Mouse (Mus musculus) heart, embryonic 15.5 days (tissue): ENCODE measurements at regions not wholly inside any gene's neighbourhood (a gene's known extent, or its start where the extent isn't known, plus 50 kb on each side); places are given as distances from the start of the nearest gene placed in this dataset.

Experiments
- ATAC-seq: fragments of 200-750 bp; cut with Nextera tagmentation; replicated peaks from 2 replicates; pipeline ENCODE4 v1.8.0; 2017; ENCODE audit warnings: low read depth, moderate TSS enrichment; ENCODE audit not compliant: insufficient number of reproducible peaks, insufficient read depth, low FRiP score
- H3K27ac ChIP-seq: fragments of 300-500 bp; sonication (generic); 2 replicates; pipeline ENCODE4 v1.5.1; 2015; ENCODE audit warnings: mild to moderate bottlenecking, inconsistent platforms
- H3K27me3 ChIP-seq: fragments of 300-500 bp; sonication (generic); 2 replicates; pipeline ENCODE4 v1.6.1; 2015; ENCODE audit warnings: inconsistent platforms
- H3K36me3 ChIP-seq: fragments of 300-500 bp; sonication (generic); 2 replicates; pipeline ENCODE4 v1.6.1; 2015; ENCODE audit warnings: mild to moderate bottlenecking, inconsistent platforms
- H3K4me1 ChIP-seq: fragments of 300-500 bp; sonication (generic); replicated peaks from 2 replicates; pipeline ENCODE4 v1.6.1; 2015; ENCODE audit warnings: inconsistent platforms
- H3K4me2 ChIP-seq: fragments of 300-500 bp; sonication (generic); 2 replicates; pipeline ENCODE4 v1.6.1; 2015; ENCODE audit warnings: inconsistent platforms, mild to moderate bottlenecking, moderate library complexity
- H3K4me3 ChIP-seq: fragments of 300-500 bp; sonication (generic); 2 replicates; pipeline ENCODE4 v1.5.1; 2015; ENCODE audit warnings: mild to moderate bottlenecking, inconsistent platforms
- H3K9ac ChIP-seq: fragments of 300-500 bp; sonication (generic); 2 replicates; pipeline ENCODE4 v1.6.1; 2015; ENCODE audit warnings: mild to moderate bottlenecking, inconsistent platforms
- H3K9me3 ChIP-seq: fragments of 300-500 bp; sonication (generic); replicated peaks from 2 replicates; pipeline ENCODE4 v1.6.1; 2016; ENCODE audit warnings: inconsistent platforms
- WGBS: fragments of 180-500 bp; shearing (Covaris S2); methylation state at CpG from one replicate; pipeline ENCODE4 v1.1.7; 2015; ENCODE audit warnings: mixed read lengths; 5-methylcytosine and 5-hydroxymethylcytosine counted together

GRCm38 (mm10) chr11:17694145-17694544, 259.5 kb downstream of the Etaa1 start:
- no peak for ATAC-seq
- Histone ChIP-seq H3K4me1 (no peaks in the 10 kb centered on the region), H3K27me3 (no peaks in the 10 kb centered on the region), H3K36me3 (no peaks in the 10 kb centered on the region), H3K4me3 (no peak overlapping the region), H3K4me2 (no peak overlapping the region), H3K9me3 (no peaks in the 10 kb centered on the region), H3K27ac (no peak overlapping the region), H3K9ac (no peak overlapping the region)
- 54% methylated on average over 2 of the region's 2 CpGs for WGBS

GRCm38 (mm10) chr11:17708769-17709168, 244.9 kb downstream of the Etaa1 start:
- Histone ChIP-seq H3K9me3 (no peaks in the 10 kb centered on the region), H3K9ac (no peak overlapping the region), H3K4me2 (no peak overlapping the region), H3K4me1 (no peaks in the 10 kb centered on the region), H3K4me3 (no peak overlapping the region), H3K27ac (no peak overlapping the region), H3K36me3 (no peaks in the 10 kb centered on the region), H3K27me3 (no peaks in the 10 kb centered on the region)
- no peak for ATAC-seq

GRCm38 (mm10) chr11:17722051-17722450, 231.6 kb downstream of the Etaa1 start:
- Histone ChIP-seq H3K27ac (no peak overlapping the region), H3K9me3 (no peaks in the 10 kb centered on the region), H3K4me3 (no peak overlapping the region), H3K4me2 (no peak overlapping the region), H3K36me3 (no peaks in the 10 kb centered on the region), H3K27me3 (no peaks in the 10 kb centered on the region), H3K4me1 (no peaks in the 10 kb centered on the region), H3K9ac (no peak overlapping the region)
- no peak for ATAC-seq
- WGBS = 82% methylated on average over 1 of the region's 1 CpGs

GRCm38 (mm10) chr11:17727258-17728034, 226.2 kb downstream of the Etaa1 start:
- H3K27me3 ChIP-seq = no peaks in the 10 kb centered on the region
- 0 out of 2 replicates have a peak, but pooled peaks have one; percentile 27 for ATAC-seq
- H3K27ac ChIP-seq = peak overlapping the region; percentile 28; the same call in 1 of the 2 replicates
- no peaks in the 10 kb centered on the region for H3K4me1 ChIP-seq
- no peak overlapping the region for H3K9ac ChIP-seq
- no peaks in the 10 kb centered on the region for H3K36me3 ChIP-seq
- no peaks in the 10 kb centered on the region for H3K9me3 ChIP-seq
- H3K4me2 ChIP-seq = no peak overlapping the region
- WGBS = 58% methylated on average over 8 of the region's 8 CpGs
- no peak overlapping the region for H3K4me3 ChIP-seq

- Histone ChIP-seq H3K9me3 (no peaks in the 10 kb centered on the region), H3K9ac (no peak overlapping the region), H3K4me2 (no peak overlapping the region), H3K4me3 (no peak overlapping the region), H3K27ac (no peak overlapping the region), H3K27me3 (no peaks in the 10 kb centered on the region), H3K4me1 (no peaks in the 10 kb centered on the region), H3K36me3 (no peaks in the 10 kb centered on the region)
- no peak for ATAC-seq
- 76% methylated on average over 4 of the region's 4 CpGs for WGBS
Observed at GRCm38 (mm10) chr11:17733075-17733474, 220.6 kb downstream of the Etaa1 start.

- ATAC-seq = no peak
Observed at GRCm38 (mm10) chr11:17734519-17734918, 219.2 kb downstream of the Etaa1 start.

GRCm38 (mm10) chr11:17738879-17739278, 214.8 kb downstream of the Etaa1 start:
- Histone ChIP-seq H3K27me3 (no peaks in the 10 kb centered on the region), H3K9ac (no peak overlapping the region), H3K9me3 (no peaks in the 10 kb centered on the region), H3K4me3 (no peak overlapping the region), H3K4me2 (no peak overlapping the region), H3K27ac (no peak overlapping the region), H3K36me3 (no peaks in the 10 kb centered on the region), H3K4me1 (no peaks in the 10 kb centered on the region)
- ATAC-seq = no peak
- 42% methylated on average over 5 of the region's 5 CpGs for WGBS

More at GRCm38 (mm10) chr11:17734519-17734918, 219.2 kb downstream of the Etaa1 start:
- Histone ChIP-seq H3K36me3 (no peaks in the 10 kb centered on the region), H3K4me3 (no peak overlapping the region), H3K4me2 (no peak overlapping the region), H3K27me3 (no peaks in the 10 kb centered on the region), H3K9me3 (no peaks in the 10 kb centered on the region), H3K9ac (no peak overlapping the region), H3K27ac (no peak overlapping the region), H3K4me1 (no peaks in the 10 kb centered on the region)
- WGBS = 65% methylated on average over 2 of the region's 2 CpGs

- no peak overlapping the region for H3K9ac ChIP-seq
- ATAC-seq = no peak
- no peaks in the 10 kb centered on the region for H3K9me3 ChIP-seq
- no peaks in the 10 kb centered on the region for H3K4me1 ChIP-seq
- 96% methylated on average over 1 of the region's 1 CpGs for WGBS
- no peaks in the 10 kb centered on the region for H3K36me3 ChIP-seq
- no peak overlapping the region for H3K4me2 ChIP-seq
- no peaks in the 10 kb centered on the region for H3K27me3 ChIP-seq
- no peak overlapping the region for H3K4me3 ChIP-seq
- H3K27ac ChIP-seq = no peak overlapping the region
Observed at GRCm38 (mm10) chr11:17743821-17744220, 209.9 kb downstream of the Etaa1 start.

GRCm38 (mm10) chr11:17750345-17750744, 203.3 kb downstream of the Etaa1 start:
- WGBS = 59% methylated on average over 6 of the region's 6 CpGs
- no peak for ATAC-seq

GRCm38 (mm10) chr11:17759224-17759623, 194.5 kb downstream of the Etaa1 start:
- H3K36me3 ChIP-seq = no peaks in the 10 kb centered on the region
- H3K4me3 ChIP-seq = no peak overlapping the region
- H3K27me3 ChIP-seq = no peaks in the 10 kb centered on the region
- WGBS = 55% methylated on average over 2 of the region's 2 CpGs
- no peak overlapping the region for H3K4me2 ChIP-seq
- no peak overlapping the region for H3K9ac ChIP-seq
- no peak for ATAC-seq
- H3K4me1 ChIP-seq = no peaks in the 10 kb centered on the region
- no peak overlapping the region for H3K27ac ChIP-seq
- no peaks in the 10 kb centered on the region for H3K9me3 ChIP-seq

More at GRCm38 (mm10) chr11:17750345-17750744, 203.3 kb downstream of the Etaa1 start:
- no peak overlapping the region for H3K9ac ChIP-seq
- H3K9me3 ChIP-seq = no peaks in the 10 kb centered on the region
- no peaks in the 10 kb centered on the region for H3K36me3 ChIP-seq
- no peak overlapping the region for H3K4me3 ChIP-seq
- H3K27me3 ChIP-seq = no peaks in the 10 kb centered on the region
- no peaks in the 10 kb centered on the region for H3K4me1 ChIP-seq
- H3K27ac ChIP-seq = no peak overlapping the region
- H3K4me2 ChIP-seq = no peak overlapping the region

- H3K4me1 ChIP-seq = peaks cover 8% of the 10 kb centered on the region
- H3K9ac ChIP-seq = no peak overlapping the region
- 47% methylated on average over 1 of the region's 1 CpGs for WGBS
- H3K27ac ChIP-seq = no peak overlapping the region
- H3K4me2 ChIP-seq = no peak overlapping the region
- no peaks in the 10 kb centered on the region for H3K9me3 ChIP-seq
- H3K4me3 ChIP-seq = no peak overlapping the region
- ATAC-seq = no peak
- no peaks in the 10 kb centered on the region for H3K36me3 ChIP-seq
- no peaks in the 10 kb centered on the region for H3K27me3 ChIP-seq
Observed at GRCm38 (mm10) chr11:17763411-17763810, 190.3 kb downstream of the Etaa1 start.

- no peaks in the 10 kb centered on the region for H3K27me3 ChIP-seq
Observed at GRCm38 (mm10) chr11:17764146-17764545, 189.5 kb downstream of the Etaa1 start.

More at GRCm38 (mm10) chr11:17764146-17764545, 189.5 kb downstream of the Etaa1 start:
- Histone ChIP-seq H3K4me2 (no peak overlapping the region), H3K9me3 (no peaks in the 10 kb centered on the region), H3K27ac (no peak overlapping the region), H3K4me1 (peaks cover 14% of the 10 kb centered on the region), H3K9ac (no peak overlapping the region), H3K4me3 (no peak overlapping the region), H3K36me3 (no peaks in the 10 kb centered on the region)
- no peak for ATAC-seq
